In the genomic region with DNA sequence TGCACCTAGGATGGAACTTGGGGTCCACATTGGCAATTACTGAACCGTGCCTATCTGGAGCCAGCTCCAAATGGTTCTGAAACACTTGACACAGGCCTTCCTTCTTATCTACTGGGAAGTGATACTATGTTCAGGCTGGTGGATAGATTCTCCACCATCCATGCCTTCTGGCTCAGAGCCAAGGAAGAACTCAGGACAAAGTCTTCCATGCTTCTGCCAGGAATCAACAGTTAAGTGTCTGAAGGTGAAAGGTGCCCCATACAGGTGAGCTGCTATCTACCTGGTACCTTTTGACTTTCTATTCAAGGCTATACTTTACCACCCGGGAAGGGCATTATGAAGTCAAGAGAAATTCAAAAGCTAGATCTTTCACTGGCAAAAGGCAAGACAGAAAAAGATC, we compare ENCODE assay signal across 43 mouse cellular contexts. TPM values are rescaled to one million over a fixed set of nuclear protein-coding genes. Genes with fewer than 3 reads are reported as not detected.
"Had no signal": no experiment of that assay in that cellular context is flagged by ENCODE, and none has a peak within 500 bp of the region (broad histone marks: within the 10 kb centered on the region; RNA-seq: fewer than 3 reads in every experiment).

No protein-coding gene starts in this region.

- H3K4me2 ChIP-seq: limb, embryonic 12.5 days; limb, embryonic 13.5 days; limb, embryonic 15.5 days; liver, embryonic 11.5 days; liver, embryonic 12.5 days; liver, embryonic 13.5 days; liver, embryonic 15.5 days; lung, embryonic 14.5 days; lung, embryonic 15.5 days; midbrain, embryonic 11.5 days; midbrain, embryonic 12.5 days; midbrain, embryonic 13.5 days; midbrain, embryonic 15.5 days had no signal

- H3K4me3 ChIP-seq: limb, embryonic 10.5 days; limb, embryonic 12.5 days; limb, embryonic 13.5 days; limb, embryonic 15.5 days; liver, embryonic 12.5 days; liver, embryonic 13.5 days; liver, embryonic 15.5 days; lung, embryonic 15.5 days; megakaryocyte, embryonic 14.5 days; midbrain, embryonic 10.5 days; midbrain, embryonic 12.5 days; midbrain, embryonic 13.5 days; midbrain, embryonic 15.5 days; myocyte had no signal

- H3K9ac ChIP-seq: limb, embryonic 12.5 days; limb, embryonic 13.5 days; limb, embryonic 15.5 days; liver, embryonic 12.5 days; liver, embryonic 13.5 days; liver, embryonic 14.5 days; liver, embryonic 15.5 days; liver, postnatal 0 days; lung, embryonic 14.5 days; lung, embryonic 15.5 days; midbrain, embryonic 12.5 days; midbrain, embryonic 13.5 days; midbrain, embryonic 15.5 days had no signal

- ATAC-seq: liver, embryonic 12.5 days; liver, postnatal 0 days; lung, postnatal 0 days; midbrain, embryonic 13.5 days; midbrain, embryonic 15.5 days; midbrain, embryonic 16.5 days had no signal

- H3K27me3 ChIP-seq: limb, embryonic 12.5 days; limb, embryonic 13.5 days; limb, embryonic 15.5 days; liver, embryonic 12.5 days; liver, embryonic 13.5 days; liver, embryonic 15.5 days; lung, embryonic 15.5 days; megakaryocyte, embryonic 14.5 days; midbrain, embryonic 12.5 days; midbrain, embryonic 13.5 days; midbrain, embryonic 15.5 days had no signal

- H3K4me1 ChIP-seq: limb, embryonic 10.5 days; limb, embryonic 12.5 days; limb, embryonic 13.5 days; limb, embryonic 15.5 days; liver, embryonic 12.5 days; liver, embryonic 13.5 days; liver, embryonic 15.5 days; lung, embryonic 15.5 days; midbrain, embryonic 10.5 days; midbrain, embryonic 12.5 days; midbrain, embryonic 13.5 days; midbrain, embryonic 15.5 days had no signal

- H3K9me3 ChIP-seq: limb, embryonic 10.5 days; limb, embryonic 12.5 days; limb, embryonic 13.5 days; limb, embryonic 15.5 days; liver, embryonic 12.5 days; liver, embryonic 13.5 days; liver, embryonic 15.5 days; lung, embryonic 15.5 days; megakaryocyte, embryonic 14.5 days; midbrain, embryonic 10.5 days; midbrain, embryonic 12.5 days; midbrain, embryonic 13.5 days; midbrain, embryonic 15.5 days had no signal

- DNase-seq: left cerebral cortex, postnatal 4 days; liver; liver, embryonic 13.5 days; liver, postnatal 0 days; lung, adult 18-20 months; lung, adult 2 months; lung, embryonic 14.5 days; lung, postnatal 10 days; lung, postnatal 14 days; lung, postnatal 36 days; lung, postnatal 4 days; midbrain, embryonic 14.5 days had no signal

- H3K27ac ChIP-seq: limb, embryonic 10.5 days; limb, embryonic 12.5 days; limb, embryonic 13.5 days; limb, embryonic 15.5 days; liver, embryonic 12.5 days; liver, embryonic 13.5 days; liver, embryonic 14.5 days; liver, embryonic 15.5 days; lung, embryonic 15.5 days; macrophage; midbrain, embryonic 10.5 days; midbrain, embryonic 12.5 days; midbrain, embryonic 13.5 days; midbrain, embryonic 15.5 days had no signal

RNA-seq across cellular contexts. Expression of gene Ldlrad1, which starts 29.3 kb away (rescaled TPM):
- total RNA-seq: left cerebral cortex, postnatal 10 days; left cerebral cortex, postnatal 25 days; left cerebral cortex, postnatal 36 days; left cerebral cortex, postnatal 4 days; liver, adult 2 months; megakaryocyte progenitor cell, adult 5-6 weeks; megakaryocyte, adult 5-6 weeks; megakaryocyte-erythroid progenitor cell, adult 5-6 weeks; midbrain, postnatal 0 days; monocyte, adult 5-6 weeks had no signal
- polyA plus RNA-seq: limb, embryonic 10.5 days; limb, embryonic 11.5 days; limb, embryonic 12.5 days; limb, embryonic 13.5 days; limb, embryonic 15.5 days; liver, adult 2 months; liver, embryonic 11.5 days; liver, embryonic 12.5 days; liver, embryonic 13.5 days; liver, embryonic 14.5 days; liver, embryonic 15.5 days; liver, embryonic 16.5 days; liver, postnatal 0 days; lung, embryonic 14.5 days; lung, embryonic 15.5 days; macrophage; midbrain, embryonic 10.5 days; midbrain, embryonic 11.5 days; midbrain, embryonic 12.5 days; midbrain, embryonic 13.5 days; midbrain, embryonic 14.5 days; midbrain, embryonic 15.5 days; midbrain, embryonic 16.5 days; midbrain, postnatal 0 days; myocyte; neural tube, embryonic 11.5 days had no signal
